Mouse (Mus musculus) 416B (cell line): Measurements from ENCODE around the gene Nenf.

ENCODE experiments used
- DNase-seq: peaks from one replicate; pipeline ENCODE4 v3.0.0; 2011; ENCODE audit warnings: low read depth

Gene Nenf

DNA sequence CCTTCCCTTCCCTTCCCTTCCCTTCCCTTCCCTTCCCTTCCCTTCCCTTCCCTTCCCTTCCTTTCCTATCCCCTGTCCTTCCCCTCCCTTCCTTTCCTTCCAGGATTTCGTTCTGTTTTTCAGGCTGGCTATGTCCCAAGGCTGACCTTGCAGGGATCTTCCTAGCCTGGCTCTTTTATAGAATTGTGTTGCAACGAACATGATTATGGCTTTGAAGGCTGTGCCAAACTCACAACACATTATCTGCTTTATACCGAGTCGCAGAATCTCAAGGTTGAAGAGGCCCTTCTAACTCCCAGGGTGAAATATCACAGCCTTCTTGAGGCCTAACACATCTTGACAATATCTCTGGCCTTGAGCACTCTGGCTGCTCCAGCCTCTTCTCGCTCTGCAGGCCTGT is 692 bp upstream of the Nenf start:
- DNase-seq = no peak

GRCm38 (mm10) chr1:191316818-191317217 is 1.2 kb downstream of the Nenf start:
- no peak for DNase-seq

DNA sequence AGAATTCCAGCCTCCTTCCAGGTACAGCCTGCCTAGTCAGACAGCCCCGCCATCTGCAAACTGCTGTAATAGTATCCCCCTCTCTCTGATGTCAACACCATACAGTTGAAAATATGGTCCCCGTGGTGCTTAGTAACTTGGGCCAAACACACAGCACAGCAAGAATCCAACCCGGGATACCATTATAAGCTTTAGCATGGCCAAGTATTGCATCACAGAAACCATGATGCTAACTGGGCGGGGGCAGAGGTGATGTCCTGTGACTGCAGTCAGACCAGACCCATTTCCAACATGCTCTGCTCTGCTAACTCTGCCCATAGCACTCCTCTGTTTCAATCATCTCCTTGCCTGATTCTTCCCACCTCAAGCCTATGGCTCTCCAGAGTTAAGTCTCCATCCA is 4.1 kb downstream of the Nenf start:
- DNase-seq = peak; percentile 45

DNA sequence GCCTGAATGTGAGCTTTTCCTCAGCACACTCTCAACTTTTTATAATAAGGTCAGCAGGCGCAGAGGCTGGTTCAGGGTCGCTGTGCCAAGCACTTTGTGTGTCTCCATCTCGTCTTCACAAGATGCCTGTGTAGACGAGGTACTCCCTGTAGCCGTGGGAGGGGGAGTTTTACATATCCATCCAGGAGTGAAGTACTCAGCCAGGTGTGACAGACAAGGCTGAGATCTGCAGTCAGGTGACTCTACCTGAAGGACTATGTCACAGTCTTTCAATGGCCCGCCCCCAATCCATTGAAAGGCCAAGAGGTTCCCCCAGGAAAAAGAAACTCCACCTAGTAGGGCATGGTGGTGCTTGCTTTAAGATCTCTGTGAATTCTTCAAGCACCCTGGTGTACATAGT is 4.8 kb downstream of the Nenf start:
- DNase-seq = no peak

GRCm38 (mm10) chr1:191312513-191312941 is 5.5 kb downstream of the Nenf start:
- peak; percentile 92 for DNase-seq

DNA sequence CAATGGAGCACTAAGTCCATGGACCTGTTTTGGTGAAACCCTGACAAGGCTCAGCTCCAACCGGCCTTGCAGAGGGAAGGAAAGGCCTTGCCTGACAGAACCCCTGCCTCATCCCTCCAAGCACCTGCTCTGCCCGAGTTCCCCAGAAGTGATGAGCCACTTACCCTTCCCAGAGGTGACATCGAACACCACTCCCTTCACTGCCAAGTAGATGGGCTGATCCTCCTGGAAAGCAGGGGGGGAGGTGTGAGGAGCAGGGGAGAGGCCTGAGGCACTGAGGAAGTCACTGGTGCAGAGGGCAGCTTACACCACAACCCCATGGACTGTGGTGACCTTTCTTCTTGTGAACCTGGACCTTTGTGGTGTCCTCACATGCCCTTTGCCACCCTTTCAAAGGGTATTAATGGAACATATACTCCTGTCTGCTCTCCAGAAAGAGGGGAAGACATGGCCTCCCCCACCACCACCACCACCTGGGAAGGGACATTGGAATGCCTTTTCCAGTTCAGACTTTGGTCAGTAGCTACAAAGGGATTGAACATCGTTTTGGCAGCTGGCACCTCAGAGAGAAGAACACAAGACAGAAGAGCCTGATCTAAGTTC is 6.6 kb downstream of the Nenf start:
- no peak for DNase-seq

GRCm38 (mm10) chr1:191307766-191308455 is 10.1 kb downstream of the Nenf start:
- DNase-seq = peak; percentile 56

DNA sequence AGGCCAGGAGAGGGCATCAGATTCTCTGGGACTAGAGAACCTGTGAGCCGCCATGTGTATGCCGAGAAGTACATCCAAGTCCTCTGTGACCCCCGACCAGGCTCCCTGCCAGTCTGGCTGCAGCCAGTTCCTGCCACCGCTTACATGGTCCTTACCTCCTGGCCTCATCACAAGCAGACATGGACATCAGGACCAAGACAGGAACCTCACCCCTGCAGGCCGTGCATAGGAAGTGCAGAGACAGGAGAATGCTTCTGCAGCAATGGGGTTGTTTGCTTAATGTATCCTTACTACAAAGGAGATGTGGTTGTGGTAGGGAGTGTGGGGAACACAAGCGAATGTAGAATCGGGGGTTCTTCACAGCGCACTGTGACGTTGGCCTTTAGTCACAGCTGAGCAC is 11.7 kb downstream of the Nenf start:
- no peak for DNase-seq

DNA sequence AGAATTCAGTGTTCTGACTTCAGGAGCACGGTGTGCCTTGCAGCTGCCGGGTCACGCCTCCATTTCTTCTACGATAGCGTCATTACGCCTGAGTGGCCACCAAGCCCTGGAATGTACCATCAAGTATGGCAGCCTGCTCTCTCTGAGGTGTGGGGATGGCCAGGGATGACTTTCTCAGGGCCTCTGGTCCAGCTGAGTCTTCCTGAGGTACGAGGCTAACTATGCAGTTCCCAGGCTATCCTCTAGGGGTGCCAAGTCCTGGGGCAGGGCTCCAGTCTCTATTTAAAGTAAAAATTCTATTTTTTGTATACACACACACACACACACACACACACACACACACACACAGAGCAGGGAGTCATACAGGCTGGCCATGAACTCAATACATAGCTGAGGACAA is 12.4 kb downstream of the Nenf start:
- DNase-seq = peak; percentile 26

DNA sequence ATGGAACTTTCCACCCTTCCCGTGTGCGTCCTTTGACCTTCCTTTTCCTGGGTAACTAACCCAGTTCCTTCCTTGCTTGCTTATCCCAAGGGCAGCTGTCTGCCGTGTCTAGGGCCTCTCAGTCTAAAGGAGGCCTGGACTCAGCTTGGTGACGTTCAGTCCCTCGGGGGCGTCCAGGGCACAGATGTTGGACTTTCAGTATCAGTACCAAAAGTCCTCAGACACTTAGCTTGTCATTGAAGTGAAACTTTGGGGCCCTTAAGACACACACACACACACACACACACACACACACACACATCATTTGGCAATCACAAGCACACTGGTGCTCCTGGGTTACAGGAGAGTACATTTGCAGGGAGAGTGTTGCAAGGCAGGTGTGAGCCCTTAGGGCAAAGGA is 13.8 kb downstream of the Nenf start:
- DNase-seq = no peak

DNA sequence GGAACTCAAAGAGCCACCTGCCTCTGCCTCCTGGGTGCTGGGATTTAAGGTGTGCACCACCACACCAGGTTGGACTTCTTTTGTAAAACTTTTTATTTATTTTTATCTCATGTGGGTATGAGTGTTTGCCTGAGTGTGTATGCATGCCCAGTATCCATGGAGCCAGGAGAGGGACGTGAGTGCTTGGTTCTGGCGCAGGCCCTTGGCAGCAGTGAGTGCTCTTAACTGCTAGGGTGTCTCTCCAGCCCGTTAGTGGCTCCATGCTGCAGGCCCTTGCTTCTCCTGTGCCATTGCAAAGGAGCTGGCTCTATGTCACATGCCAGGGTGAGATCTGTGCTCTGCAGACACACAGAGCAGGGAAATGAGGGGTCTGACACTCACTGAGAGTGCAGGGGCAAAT is 14.3 kb downstream of the Nenf start:
- no peak for DNase-seq

DNA sequence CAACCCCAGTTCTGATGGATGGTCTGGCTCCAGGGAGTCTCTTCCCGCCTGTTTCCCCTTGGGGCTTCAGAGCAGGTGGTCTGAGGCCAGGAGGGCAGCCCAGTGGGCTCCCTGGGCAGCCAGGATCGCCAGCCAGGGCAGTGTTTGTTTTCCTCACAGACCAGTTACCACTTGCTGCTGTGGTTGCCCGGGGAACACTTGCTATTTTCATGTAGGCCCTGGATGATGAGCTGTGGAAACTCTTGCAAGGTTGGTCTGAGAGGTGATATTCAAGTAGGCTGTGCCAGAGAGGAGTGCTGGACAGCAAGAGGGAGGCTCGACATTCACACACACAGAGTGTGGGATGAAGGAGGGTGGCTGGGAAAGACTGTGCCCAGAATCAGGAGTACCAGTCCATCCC is 16.1 kb downstream of the Nenf start:
- no peak for DNase-seq

- peak; percentile 46 for DNase-seq
These were observed 18.6 kb downstream of the Nenf start for GRCm38 (mm10) chr1:191299215-191299942.

GRCm38 (mm10) chr1:191298304-191298703 is 19.7 kb downstream of the Nenf start:
- no peak for DNase-seq

DNA sequence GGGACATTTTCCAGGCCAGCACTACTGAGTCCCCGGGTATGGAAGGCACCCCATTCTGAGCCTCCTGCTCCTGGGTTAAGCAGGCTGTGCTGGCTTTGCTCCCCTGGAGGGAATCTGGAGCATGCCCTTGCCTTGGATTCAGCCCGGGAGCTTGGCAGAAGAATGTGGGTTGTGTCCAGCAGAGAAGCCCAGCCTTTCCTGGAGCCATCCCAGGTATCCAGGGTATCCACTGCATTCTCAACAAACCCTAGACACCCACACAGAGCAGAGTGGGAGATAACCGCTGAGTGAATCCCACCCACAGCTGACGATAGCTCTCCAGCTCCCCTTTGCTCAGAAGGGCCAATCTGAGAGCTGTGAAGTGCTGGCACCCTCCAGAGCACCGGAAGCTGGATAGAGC is 21.5 kb downstream of the Nenf start:
- no peak for DNase-seq

DNA sequence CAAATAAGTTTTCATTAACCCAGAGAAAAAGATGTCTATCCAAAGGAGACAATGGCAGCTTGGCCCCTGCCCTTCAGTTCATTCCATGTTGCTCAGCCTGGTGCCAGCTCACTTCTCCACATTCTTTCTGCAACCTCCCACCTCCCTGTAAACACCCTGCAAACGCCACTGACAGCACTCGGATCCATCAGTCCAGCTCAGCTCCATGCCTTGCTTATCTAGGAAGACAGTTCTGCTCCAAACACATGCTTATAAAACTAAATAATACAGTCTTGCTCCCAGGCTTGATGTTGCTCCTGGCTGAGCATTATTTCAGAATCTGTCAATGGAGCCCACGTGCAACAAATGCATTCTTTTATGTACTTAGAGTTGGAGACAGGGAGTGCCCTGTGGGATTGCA is 22.2 kb downstream of the Nenf start:
- DNase-seq = no peak

DNA sequence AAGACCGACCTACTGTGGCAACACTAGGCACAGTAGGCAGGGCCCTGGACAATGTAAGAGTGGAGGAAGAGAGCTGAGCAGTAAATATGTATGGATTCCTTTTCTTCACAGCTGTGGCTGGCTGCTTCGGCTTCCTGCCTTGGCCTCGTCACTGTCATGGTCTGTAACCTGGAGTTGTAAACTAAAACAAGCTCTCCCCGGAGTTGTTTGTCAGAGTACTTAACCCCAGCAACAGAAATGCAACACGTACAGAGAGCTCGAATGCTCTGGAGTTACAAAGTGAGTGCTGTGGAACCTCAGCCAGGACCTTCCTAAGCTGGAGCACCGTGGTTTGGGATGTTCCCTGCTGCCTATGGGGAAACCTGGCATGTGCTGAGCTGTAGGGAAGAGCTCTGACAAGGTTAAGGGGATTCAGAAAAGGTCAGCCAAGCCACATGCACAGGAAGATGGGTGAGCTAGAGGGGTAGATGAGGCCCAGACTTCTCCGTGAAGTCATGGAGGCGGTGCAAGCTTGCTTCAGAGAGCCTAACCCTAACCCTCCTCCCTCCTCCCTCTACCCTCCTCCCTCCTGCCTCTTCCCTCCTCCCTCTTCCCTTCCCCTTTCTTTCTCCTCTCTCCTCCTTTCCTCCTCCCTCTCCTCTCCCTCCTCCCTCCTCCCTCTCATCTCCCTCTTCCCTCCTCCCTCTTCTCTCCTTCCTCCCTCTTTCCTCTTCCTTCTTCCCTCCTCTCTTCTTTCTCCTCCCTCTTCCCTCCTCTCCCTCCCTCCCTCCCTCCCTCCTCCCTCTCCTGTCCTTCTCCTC is 23.8 kb downstream of the Nenf start:
- no peak for DNase-seq

- no peak for DNase-seq
These were observed 24.9 kb downstream of the Nenf start for GRCm38 (mm10) chr1:191293051-191293450.

GRCm38 (mm10) chr1:191292348-191292747 is 25.6 kb downstream of the Nenf start:
- DNase-seq = peak; percentile 79

DNA sequence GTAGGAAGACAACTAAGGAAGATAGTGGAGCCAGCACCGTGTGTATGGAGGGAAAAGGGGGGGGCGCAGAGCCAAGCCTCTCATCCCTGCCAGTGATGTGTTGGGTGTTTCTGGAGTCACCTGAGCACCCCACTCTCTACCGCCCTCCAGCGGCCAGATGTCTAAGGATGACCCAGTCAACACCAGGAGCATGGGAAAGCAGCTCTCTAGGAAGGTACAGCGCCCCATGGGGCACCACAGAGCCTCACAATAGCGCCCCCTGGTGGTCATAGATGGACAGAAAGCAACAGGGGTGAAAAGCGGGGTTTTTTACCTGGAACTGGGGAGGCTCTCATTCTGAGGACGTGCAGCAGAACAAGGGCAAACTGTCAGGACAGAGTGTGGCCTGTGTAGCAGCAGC is 29.2 kb downstream of the Nenf start:
- peak; percentile 79 for DNase-seq

DNA sequence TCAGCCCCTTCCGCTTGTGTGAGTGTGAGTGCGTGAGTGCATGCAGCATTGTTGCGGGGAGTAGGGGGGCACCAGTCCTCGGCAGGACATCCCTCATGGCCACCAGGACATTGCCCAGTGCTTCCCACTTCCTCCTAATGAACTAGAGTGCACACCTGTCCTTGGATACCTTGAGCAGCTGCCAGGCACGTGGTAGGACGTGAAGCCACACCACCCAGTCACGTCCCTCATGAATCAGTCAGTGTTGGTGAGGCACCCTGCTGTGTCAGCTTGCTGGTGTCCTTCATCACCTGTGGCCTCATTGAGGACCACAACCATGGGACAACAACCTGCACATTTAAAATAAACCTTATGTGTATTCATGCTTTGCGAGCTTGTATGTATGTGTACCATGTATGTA is 33.5 kb downstream of the Nenf start:
- DNase-seq = no peak
